Mouse (Mus musculus): ENCODE results near the gene Rpap1. TPM values are rescaled to one million over a fixed set of nuclear protein-coding genes. Genes with fewer than 3 reads are reported as not detected.
A peak's percentile ranks its signal among the peaks of the same experiment; 100 is the strongest.

Rpap1 gene
- polyA plus RNA-seq, 1 experiment from 2014 or later, result 15.7 TPM

- no peaks in the 10 kb centered on the region; the same call in 1 of the 2 replicates for H3K36me3 ChIP-seq (ENCODE audit: control insufficient read depth, insufficient read depth, low read length)
- no peak overlapping the region for H3K9ac ChIP-seq (replicated peaks; ENCODE audit: low read depth, low read length)
- peaks cover 3% of the 10 kb centered on the region; the same call in 1 of the 2 replicates for H3K27me3 ChIP-seq (ENCODE audit: control insufficient read depth, insufficient read depth, low read length)
- H3K9me3 ChIP-seq (ENCODE audit: control insufficient read depth, low read length), result no peaks in the 10 kb centered on the region
- H3K4me2 ChIP-seq (ENCODE audit: low read depth, low read length), result no peak overlapping the region
- H3K4me1 ChIP-seq (ENCODE audit: control insufficient read depth, insufficient read depth, low read length), result peaks cover 32% of the 10 kb centered on the region
- WGBS, result 26% methylated on average over 10 of the region's 10 CpGs
- H3K4me3 ChIP-seq (ENCODE audit: low read depth, low read length), result no peak overlapping the region
- no peak for ATAC-seq (ENCODE audit: low read depth)
- H3K27ac ChIP-seq (ENCODE audit: low read depth, low read length), result no peak overlapping the region
These were observed 15.7 kb upstream of the Rpap1 start for GRCm38 (mm10) chr2:119802767-119803617.

DNA sequence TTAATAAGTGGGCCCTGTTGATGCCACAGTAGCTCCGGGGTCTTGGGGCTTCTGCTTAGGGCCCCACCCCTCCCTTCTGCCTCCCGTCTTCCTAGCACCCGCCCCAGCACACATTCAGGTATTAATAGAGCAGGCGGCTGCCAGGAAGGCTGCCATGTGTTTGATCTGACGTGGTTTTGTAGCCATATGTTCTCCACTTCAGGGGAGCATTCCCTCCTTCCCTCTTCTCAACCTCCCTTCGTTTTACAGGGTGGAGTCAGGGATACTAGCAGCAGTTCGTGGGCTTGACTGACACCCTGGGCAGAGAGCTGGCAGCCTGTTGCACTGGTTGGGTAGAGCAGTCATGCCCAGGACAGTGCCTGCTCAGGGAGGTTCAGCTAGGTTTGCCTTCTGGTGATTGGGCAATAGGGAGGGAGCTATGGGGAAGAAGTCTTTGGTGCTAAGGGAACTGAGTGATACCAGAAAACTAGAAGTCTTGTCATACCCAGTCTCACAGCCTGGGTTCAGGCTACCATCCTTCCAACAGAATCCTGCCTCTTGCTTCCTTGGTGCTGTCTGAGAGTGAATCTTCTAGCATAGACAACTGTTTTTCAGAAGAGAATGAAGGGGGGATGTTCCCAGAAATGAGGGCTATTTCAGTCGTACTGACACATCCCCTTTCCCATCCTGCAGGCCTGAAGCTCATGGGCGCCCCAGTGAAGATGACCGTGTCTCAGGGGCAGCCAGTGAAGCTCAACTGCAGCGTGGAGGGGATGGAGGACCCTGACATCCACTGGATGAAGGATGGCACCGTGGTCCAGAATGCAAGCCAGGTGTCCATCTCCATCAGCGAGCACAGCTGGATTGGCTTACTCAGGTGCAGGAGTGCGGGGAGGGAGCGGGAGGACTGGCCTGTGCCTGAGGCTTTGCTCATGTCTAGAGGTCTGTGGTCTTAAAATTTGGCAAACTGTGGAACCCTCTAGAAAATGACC is 13.8 kb upstream of the Rpap1 start:
- Histone ChIP-seq H3K27me3 (ENCODE audit: control insufficient read depth, insufficient read depth, low read length) (peaks cover 3% of the 10 kb centered on the region; the same call in 1 of the 2 replicates), H3K9ac (replicated peaks; ENCODE audit: low read depth, low read length) (no peak overlapping the region; the same call in 1 of the 2 replicates), H3K36me3 (ENCODE audit: control insufficient read depth, insufficient read depth, low read length) (no peaks in the 10 kb centered on the region; the same call in 1 of the 2 replicates), H3K4me2 (ENCODE audit: low read depth, low read length) (peak overlapping the region; percentile 99), H3K4me1 (ENCODE audit: control insufficient read depth, insufficient read depth, low read length) (peaks cover 32% of the 10 kb centered on the region), H3K27ac (ENCODE audit: low read depth, low read length) (no peak overlapping the region), H3K9me3 (ENCODE audit: control insufficient read depth, low read length) (no peaks in the 10 kb centered on the region), H3K4me3 (ENCODE audit: low read depth, low read length) (peak overlapping the region; percentile 73; the same call in 1 of the 2 replicates)
- WGBS, result 59% methylated on average over 15 of the region's 15 CpGs
- no peak for ATAC-seq (ENCODE audit: low read depth)

DNA sequence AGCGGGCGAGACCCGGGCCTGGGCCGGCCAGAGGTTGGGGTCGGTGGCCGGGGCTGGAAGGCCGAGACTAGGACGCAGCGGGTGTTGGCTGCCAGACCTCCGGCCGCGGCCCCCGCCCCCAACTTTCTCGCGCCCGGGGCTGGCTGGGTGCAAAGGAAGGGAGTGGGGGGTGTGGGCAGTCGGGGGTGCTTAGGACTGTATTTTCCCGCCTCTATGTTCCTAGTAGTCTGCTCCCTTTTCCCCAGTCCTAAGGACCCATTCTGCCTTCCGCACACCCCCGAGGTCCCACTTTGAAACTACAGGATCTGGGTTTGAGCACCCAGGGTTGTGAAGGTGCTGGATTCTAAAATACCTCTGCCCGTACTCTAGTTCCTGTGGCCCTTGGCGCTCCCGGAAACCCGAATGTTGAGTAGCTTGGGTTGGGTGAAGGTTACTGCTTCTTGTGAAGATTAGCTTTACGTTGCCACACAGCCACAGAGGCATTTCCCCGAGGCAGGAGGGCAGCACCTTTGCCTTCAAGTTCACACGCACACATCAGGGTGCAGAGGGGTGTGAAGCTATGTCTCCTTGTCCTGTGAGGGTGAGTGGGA is 12.7 kb upstream of the Rpap1 start:
- Histone ChIP-seq H3K9ac (replicated peaks; ENCODE audit: low read depth, low read length) (peak overlapping the region; percentile 82), H3K27me3 (ENCODE audit: control insufficient read depth, insufficient read depth, low read length) (peaks cover 3% of the 10 kb centered on the region; the same call in 1 of the 2 replicates), H3K4me1 (ENCODE audit: control insufficient read depth, insufficient read depth, low read length) (peaks cover 29% of the 10 kb centered on the region), H3K27ac (ENCODE audit: low read depth, low read length) (no peak overlapping the region), H3K4me3 (ENCODE audit: low read depth, low read length) (peak overlapping the region; percentile 73), H3K9me3 (ENCODE audit: control insufficient read depth, low read length) (no peaks in the 10 kb centered on the region), H3K36me3 (ENCODE audit: control insufficient read depth, insufficient read depth, low read length) (no peaks in the 10 kb centered on the region; the same call in 1 of the 2 replicates), H3K4me2 (ENCODE audit: low read depth, low read length) (peak overlapping the region; percentile 99)
- WGBS, result under 1% methylated on average over 25 of the region's 27 CpGs
- peak; percentile 26 for ATAC-seq (ENCODE audit: low read depth)

GRCm38 (mm10) chr2:119799181-119799960 is 12.0 kb upstream of the Rpap1 start:
- peak; percentile 78 for ATAC-seq (ENCODE audit: low read depth)
- Histone ChIP-seq H3K36me3 (ENCODE audit: control insufficient read depth, insufficient read depth, low read length) (no peaks in the 10 kb centered on the region; the same call in 1 of the 2 replicates), H3K4me1 (ENCODE audit: control insufficient read depth, insufficient read depth, low read length) (peaks cover 23% of the 10 kb centered on the region), H3K4me2 (ENCODE audit: low read depth, low read length) (peak overlapping the region; percentile 99), H3K4me3 (ENCODE audit: low read depth, low read length) (peak overlapping the region; percentile 73), H3K9ac (replicated peaks; ENCODE audit: low read depth, low read length) (peak overlapping the region; percentile 82), H3K27me3 (ENCODE audit: control insufficient read depth, insufficient read depth, low read length) (peaks cover 3% of the 10 kb centered on the region; the same call in 1 of the 2 replicates), H3K27ac (ENCODE audit: low read depth, low read length) (no peak overlapping the region), H3K9me3 (ENCODE audit: control insufficient read depth, low read length) (no peaks in the 10 kb centered on the region)
- under 1% methylated on average over 30 of the region's 89 CpGs for WGBS

DNA sequence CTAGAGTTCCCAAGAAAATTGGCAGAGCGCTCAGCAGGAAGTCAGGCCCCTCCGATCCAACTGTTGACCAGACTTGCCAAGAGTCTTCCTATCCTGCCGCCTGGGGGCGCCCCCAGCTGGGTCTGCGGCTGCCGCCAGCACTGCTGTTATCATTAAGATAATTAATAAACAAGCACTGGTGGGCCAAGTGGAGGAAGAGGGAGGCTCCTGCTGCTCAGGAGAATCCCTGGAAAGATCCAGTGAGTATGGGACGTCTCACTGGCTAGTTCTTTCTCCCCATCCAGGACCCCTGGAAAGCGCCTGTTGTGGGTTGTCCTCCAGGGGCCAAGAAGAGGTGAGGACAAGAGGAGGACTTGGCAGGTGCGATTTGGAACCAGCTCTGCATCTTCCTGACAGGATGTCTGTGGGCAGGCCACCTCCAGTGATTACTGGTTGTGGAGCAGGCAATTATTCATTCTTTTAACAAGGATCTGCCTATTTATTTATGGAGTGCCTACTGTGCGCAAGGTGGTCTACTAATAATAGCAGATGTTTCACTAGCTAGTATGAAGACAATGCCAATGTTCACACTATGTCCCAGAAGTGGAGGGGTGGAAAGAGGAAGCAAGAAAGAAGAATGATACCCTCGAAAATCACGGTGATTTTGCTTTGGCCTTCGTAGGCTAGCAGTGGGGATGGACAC is 11.1 kb upstream of the Rpap1 start:
- Histone ChIP-seq H3K4me1 (ENCODE audit: control insufficient read depth, insufficient read depth, low read length) (peaks cover 14% of the 10 kb centered on the region), H3K27ac (ENCODE audit: low read depth, low read length) (no peak overlapping the region), H3K9ac (replicated peaks; ENCODE audit: low read depth, low read length) (no peak overlapping the region), H3K9me3 (ENCODE audit: control insufficient read depth, low read length) (no peaks in the 10 kb centered on the region), H3K4me3 (ENCODE audit: low read depth, low read length) (no peak overlapping the region), H3K36me3 (ENCODE audit: control insufficient read depth, insufficient read depth, low read length) (no peaks in the 10 kb centered on the region; the same call in 1 of the 2 replicates), H3K27me3 (ENCODE audit: control insufficient read depth, insufficient read depth, low read length) (peaks cover 3% of the 10 kb centered on the region; the same call in 1 of the 2 replicates), H3K4me2 (ENCODE audit: low read depth, low read length) (peak overlapping the region; percentile 99; the same call in 1 of the 2 replicates)
- 9% methylated on average over 13 of the region's 13 CpGs for WGBS
- ATAC-seq (ENCODE audit: low read depth), result no peak

DNA sequence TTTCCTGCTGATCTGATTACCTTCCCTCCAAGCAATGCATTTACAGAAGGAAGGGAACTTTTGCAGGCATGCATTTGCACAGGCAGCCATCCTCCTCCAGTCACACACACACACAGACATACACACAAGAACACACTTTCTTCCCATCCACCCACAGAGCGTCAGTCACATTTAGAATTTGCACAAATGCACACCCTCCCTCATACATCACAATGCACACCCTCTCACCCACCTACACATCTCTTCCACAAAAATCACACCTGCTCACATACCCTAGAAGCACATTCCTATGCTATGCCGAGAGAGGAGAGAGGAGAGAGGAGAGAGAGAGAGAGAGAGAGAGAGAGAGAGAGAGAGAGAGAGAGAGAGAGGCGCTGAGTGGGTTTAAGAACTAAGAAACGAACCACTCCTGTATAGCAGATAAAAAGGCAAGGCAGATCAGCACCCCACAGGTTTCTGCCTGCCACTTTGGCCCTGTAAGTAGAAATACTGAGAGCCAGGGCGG is 10.0 kb upstream of the Rpap1 start, which contains the start of gene Tyro3:
Gene Tyro3, plus strand, starts transcription at position 455 of the 505 bp plus-strand sequence.
- H3K36me3 ChIP-seq (ENCODE audit: control insufficient read depth, insufficient read depth, low read length), result no peaks in the 10 kb centered on the region
- H3K4me1 ChIP-seq (ENCODE audit: control insufficient read depth, insufficient read depth, low read length), result peaks cover 11% of the 10 kb centered on the region
- peaks cover 3% of the 10 kb centered on the region; the same call in 1 of the 2 replicates for H3K27me3 ChIP-seq (ENCODE audit: control insufficient read depth, insufficient read depth, low read length)
- no peak within 1 kb of the TSS for H3K4me3 ChIP-seq (ENCODE audit: low read depth, low read length)
- ATAC-seq (ENCODE audit: low read depth), result no peak
- 78% methylated on average over 5 of the region's 5 CpGs for WGBS
- no peak within 1 kb of the TSS for H3K4me2 ChIP-seq (ENCODE audit: low read depth, low read length)
- H3K9ac ChIP-seq (replicated peaks; ENCODE audit: low read depth, low read length), result no peak within 1 kb of the TSS
- no peak within 1 kb of the TSS for H3K27ac ChIP-seq (ENCODE audit: low read depth, low read length)
- H3K9me3 ChIP-seq (ENCODE audit: control insufficient read depth, low read length), result no peaks in the 10 kb centered on the region

DNA sequence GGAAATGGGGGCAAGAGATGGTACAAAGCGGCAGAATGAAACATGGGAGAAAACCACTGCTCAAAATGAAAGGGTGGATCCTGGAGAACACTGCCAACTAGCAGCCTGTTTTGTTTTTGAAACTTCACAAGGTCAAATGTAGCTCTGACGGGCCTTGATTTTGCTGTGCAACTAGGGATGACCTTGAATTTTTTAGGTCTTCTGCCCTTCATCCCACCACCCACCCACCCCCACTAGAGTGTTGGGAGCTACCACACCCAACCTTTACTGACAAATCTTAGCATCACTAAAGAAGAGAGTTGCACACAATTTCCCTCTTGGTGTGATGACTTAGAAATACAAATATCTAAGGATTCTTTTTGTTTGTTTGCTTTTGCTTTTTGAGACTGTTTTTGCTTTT is 2.7 kb upstream of the Rpap1 start:
- WGBS, result 89% methylated on average over 2 of the region's 2 CpGs
- H3K27me3 ChIP-seq (ENCODE audit: control insufficient read depth, insufficient read depth, low read length), result no peaks in the 10 kb centered on the region
- ATAC-seq (ENCODE audit: low read depth), result no peak
- H3K4me2 ChIP-seq (ENCODE audit: low read depth, low read length), result no peak overlapping the region
- peaks cover 7% of the 10 kb centered on the region; the same call in 1 of the 2 replicates for H3K4me1 ChIP-seq (ENCODE audit: control insufficient read depth, insufficient read depth, low read length)
- H3K36me3 ChIP-seq (ENCODE audit: control insufficient read depth, insufficient read depth, low read length), result no peaks in the 10 kb centered on the region
- H3K27ac ChIP-seq (ENCODE audit: low read depth, low read length), result no peak overlapping the region
- H3K9me3 ChIP-seq (ENCODE audit: control insufficient read depth, low read length), result no peaks in the 10 kb centered on the region
- H3K4me3 ChIP-seq (ENCODE audit: low read depth, low read length), result no peak overlapping the region
- H3K9ac ChIP-seq (replicated peaks; ENCODE audit: low read depth, low read length), result no peak overlapping the region
